Mouse (Mus musculus) heart, postnatal 0 days (tissue): ENCODE data around the gene Capzb.

ENCODE experiments used
- CTCF ChIP-seq: IDR thresholded peaks from 2 replicates; pipeline ENCODE4 v1.5.1; 2016; ENCODE audit warnings: antibody characterized with exemption, control low read depth, low read depth
- EP300 ChIP-seq: IDR thresholded peaks from 2 replicates; pipeline ENCODE4 v1.6.1; 2016; ENCODE audit warnings: antibody characterized with exemption, low read depth

- TF ChIP-seq CTCF: no peak
- TF ChIP-seq EP300: no peak
These were observed 22.9 kb upstream of the Capzb start for GRCm38 (mm10) chr4:139169748-139170279.
